Mouse (Mus musculus): Measurements from ENCODE around the gene Trmt5.

The Trmt5 gene

DNA sequence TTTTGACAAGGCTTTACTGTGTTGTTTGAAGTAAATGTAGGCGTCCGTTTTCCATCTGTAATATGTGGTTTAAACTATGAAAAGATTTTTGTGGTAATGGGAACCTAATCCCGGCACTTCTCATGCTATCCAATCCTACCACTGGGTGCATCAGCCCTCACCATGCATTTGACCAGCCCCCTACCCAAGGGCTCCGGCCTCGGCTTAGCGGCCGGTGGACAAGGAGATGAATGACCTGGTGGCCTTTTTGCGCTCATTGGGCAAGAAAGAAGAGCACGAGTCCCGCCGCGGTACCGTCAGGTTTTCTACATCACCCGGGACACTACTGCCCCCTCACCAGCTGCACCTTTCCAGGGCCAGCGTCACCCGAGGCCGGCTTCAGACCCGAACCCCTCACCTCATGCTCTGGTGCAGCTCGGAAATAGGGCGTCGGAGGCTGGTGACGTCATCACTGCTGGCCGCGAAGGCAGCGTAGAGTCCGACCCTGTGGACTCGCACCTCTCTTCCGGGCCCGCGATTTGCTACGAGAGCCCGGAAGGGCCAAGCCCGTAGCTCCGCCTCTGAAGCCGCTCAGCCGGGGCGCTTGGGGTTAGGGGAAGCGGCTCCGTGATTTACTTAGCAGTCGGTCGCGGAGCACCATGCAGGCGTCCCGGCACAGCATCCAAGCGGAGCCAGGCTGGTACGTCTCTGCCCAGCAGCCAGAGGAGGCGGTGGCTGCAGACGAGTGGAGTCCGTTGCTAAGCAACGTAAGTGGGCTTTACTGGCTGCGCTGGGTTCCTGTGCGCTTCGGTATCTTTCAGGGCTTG lies at the start of gene Trmt5, which contains the start of gene Slc38a6:
Trmt5 (minus strand) TSS at position 424 of the 806 bp plus-strand sequence.
Slc38a6 (plus strand) TSS at position 493 of the 806 bp plus-strand sequence.
- peak; percentile 91 for DNase-seq (ENCODE audit: low read depth, low spot score)

DNA sequence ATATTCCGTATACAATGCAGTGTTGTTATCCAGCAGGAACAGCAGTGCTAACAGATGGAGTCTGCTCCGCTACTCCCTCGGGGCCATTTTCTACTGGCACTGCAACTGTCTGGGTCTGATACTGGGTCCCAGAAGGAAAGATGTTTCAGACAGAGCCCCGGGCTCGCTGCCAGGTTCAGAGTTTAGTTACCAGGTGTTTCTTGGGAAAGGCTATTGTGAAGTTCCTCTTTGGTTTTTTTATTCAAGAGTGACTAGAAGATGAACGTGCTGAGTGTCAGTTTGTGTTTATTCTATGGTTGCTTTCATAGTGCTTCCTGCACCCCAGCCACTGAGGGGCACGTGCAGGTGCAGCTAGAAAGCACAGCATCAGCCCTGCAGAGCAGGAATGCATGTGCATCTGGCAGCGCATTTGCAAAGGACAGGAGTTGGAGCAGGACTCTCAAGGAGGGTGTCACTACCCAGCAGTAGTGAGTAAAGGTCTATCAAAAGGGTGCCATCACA lies 47.6 kb upstream of the Trmt5 start:
- DNase-seq (ENCODE audit: low read depth, low spot score), result no peak

DNA sequence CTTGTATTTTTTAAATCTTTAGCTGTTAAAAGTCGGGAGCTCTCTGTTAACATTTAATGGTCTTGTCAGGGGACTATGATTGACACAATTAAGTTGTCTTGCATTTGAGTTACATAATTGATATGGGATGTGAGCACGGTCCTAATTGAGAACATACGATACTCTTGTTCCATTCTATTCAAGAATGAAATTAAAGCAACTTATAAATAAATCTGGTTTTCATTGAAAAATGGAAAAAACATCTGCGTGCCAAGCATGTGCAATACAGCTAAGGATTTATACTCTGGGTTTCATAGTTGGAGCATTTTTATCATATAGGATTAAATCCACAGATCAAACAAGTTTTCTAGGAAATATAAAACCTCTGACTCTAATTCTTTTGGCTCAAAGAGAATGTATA lies 46.2 kb upstream of the Trmt5 start:
- no peak for DNase-seq (ENCODE audit: low read depth, low spot score)

DNA sequence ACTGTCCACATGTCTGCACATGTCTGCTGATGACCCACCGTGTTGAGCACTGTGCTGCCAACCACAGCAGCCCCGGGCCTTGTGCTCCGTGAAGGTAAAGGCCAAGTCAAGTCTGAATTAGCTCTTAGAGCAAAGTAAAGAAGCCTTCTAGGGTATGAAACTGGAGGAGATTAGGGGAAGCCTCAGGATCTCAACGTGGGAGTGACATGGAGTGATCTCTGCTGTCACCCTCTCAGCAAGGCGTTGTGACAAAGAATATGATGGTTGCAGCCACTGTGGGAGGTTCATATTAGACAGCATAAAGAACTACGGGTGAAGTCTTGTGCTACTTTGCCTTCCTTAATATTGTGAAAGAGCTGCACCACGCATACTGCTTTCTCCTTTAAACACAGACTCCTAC lies 43.7 kb upstream of the Trmt5 start:
- DNase-seq (ENCODE audit: low read depth, low spot score), result no peak

DNA sequence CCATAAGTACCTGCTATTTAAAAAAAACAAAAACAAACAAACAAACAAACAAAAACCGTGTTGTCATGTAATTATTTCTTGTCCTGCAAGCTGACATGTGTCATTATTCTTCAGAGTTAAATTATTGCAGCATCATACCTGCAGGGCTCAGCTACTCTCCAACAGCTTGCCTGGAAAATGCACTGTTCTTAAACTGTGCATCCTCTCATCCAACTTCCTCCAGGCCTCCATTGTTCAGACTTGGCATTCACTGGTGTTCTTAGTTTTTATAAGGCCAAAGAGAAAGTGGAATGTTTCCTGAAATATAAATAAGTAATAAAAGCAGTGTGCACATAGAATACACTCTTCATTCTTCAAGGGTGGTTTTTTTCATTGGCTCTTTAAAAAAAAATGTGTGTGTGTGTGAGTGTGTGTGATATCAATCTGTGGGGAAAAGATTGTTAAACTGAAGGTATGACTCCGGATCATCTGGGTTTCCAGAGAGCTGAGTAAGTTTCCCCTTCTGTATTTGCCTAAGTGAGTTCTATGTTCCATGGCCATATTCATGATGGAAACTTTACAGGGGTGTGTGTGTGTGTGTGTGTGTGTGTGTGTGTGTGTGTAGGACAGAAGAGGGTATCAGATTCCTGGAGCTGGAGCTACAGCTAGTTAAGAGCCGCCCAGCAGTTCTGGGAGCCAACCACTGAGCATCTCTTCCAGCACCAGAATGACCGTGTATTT lies 42.1 kb upstream of the Trmt5 start:
- DNase-seq (ENCODE audit: low read depth, low spot score), result no peak

DNA sequence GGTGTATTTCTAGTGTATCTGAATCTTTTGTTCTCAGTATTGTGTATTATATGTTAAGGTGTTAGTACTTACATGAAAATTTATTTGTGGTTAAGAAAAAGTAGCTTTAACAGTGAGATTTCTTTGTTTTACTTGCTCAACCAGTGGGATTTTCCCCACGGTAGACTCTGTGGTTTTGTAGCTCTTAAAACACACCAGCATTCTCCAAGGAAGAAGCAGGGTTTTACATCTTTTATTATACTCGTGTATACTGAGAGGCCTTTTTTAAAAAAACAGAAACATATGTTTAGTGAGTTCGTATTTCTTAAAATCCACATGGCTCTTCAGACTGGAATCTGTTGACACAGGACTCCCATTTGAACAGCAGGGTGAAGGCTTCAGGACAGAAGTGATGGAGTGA lies 40.9 kb upstream of the Trmt5 start:
- no peak for DNase-seq (ENCODE audit: low read depth, low spot score)

DNA sequence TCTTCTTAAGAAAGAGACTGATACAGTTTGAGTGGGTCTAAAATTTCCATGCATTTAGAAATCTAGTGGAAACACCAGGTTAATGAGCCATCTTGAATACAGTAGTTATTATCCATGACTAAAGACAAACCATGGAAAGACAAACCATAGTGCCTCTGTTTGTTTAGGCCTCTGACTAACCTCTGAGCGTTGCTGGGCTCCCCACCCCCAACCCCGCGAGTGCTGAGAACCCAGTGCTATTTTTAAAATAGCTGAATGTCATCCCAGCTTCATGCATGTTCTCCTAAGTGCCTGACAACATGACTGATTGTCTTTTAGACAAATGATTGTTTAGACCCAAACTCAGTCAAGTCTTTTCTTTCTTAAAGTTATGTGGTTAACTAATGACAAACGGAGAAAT lies 39.1 kb upstream of the Trmt5 start:
- DNase-seq (ENCODE audit: low read depth, low spot score), result no peak

DNA sequence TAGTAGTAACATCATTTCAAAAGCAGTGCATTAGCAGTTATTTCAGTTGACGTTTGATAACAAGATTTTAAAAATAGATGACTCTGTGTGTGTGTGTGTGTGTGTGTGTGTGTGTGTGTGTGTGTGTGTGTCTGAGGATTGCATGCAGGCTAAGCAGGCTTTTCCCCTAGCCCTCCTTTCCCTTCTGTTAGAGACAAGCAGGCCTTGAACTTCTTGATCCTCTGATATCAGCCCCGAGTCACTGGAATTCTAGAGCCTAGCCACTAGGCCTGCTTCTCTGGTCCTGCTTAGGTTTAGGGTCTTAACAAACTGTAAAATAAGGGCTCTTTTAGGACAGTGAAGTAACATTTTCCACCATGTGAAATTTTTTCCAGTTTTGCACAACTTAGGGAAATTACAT lies 38.7 kb upstream of the Trmt5 start:
- no peak for DNase-seq (ENCODE audit: low read depth, low spot score)

DNA sequence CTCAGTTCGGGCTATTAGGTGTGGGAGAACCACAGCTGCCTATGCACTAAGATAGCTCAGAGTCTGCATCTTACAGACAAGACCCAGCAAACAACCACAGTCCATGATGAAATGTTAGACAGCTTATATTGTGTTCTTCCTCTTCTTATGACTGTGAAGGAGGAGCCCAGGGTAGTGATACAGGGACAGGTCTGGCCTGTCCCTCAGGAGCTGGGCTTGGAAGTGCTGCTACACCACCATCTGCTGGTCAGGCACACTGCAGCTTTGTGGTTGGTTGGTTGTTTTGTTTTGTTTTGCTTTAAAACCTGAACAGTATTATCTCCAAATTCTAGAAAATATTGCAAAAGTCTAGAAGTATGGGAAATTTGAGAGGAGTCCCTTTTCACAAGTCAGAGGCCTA lies 38.2 kb upstream of the Trmt5 start:
- DNase-seq (ENCODE audit: low read depth, low spot score), result no peak

DNA sequence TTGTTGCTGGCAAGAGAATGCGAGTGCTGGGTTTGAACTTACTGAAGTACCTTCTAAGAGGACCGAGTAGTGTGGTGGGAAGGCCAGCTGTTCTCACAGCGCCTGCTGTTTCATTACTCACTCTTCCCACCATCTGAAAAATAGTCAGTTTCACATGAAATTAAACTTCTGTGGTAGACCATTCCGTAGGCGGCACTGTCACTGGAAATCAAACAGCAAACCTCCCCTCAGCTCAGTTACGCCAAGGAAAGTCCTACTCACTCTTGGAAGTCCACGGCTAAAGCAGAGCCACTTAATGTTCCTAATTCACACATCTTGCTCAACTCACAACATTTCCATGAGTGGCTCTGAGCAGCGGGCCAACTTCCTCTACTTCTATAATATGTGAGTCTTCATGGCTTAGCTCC lies 37.7 kb upstream of the Trmt5 start:
- DNase-seq (ENCODE audit: low read depth, low spot score), result peak; percentile 58

DNA sequence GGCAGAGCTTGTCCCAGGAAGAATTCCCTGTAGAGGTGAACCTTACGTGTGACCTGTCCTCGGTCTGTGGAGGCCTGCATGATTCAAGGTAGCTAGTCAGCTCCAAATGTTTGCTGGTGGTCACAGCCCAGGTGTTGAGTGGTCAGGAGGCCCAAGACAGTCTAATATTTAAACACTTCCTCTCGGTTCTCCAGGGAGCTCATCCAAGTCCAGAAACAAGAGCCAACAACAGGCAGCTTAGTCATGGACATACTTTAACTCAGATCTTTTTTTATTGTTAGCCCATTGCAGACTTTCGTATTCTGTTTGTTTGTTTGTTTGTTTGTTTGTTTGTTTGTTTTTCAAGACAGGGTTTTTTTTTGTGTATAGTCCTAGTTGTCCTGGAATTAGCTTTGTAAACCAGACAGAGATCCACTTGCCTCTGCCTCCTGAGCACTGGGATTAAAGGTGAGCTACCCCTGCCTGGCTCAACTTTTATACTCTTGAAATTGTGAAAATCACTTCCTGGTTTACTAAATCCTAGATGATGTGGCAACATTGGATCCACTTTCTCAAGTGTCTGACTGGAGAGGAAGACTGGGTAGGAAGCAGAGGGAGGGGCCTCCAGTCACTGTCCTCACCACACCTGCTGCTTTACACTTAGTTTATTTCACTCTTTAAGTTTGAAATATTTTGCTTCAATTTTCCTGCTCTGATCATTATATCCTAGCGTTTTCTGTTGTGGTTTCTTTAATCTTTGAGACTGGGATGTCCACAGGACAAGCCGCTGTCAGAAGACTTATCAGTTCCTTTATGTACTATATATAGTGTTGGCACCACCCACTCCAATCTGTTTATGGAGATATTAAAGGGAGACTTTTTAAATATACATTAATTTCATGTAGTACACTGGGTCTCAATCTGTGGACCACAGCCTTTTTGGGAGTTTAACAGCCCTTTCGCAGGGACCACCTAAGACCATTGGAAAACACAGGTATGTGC lies 31.5 kb upstream of the Trmt5 start:
- no peak for DNase-seq (ENCODE audit: low read depth, low spot score)

DNA sequence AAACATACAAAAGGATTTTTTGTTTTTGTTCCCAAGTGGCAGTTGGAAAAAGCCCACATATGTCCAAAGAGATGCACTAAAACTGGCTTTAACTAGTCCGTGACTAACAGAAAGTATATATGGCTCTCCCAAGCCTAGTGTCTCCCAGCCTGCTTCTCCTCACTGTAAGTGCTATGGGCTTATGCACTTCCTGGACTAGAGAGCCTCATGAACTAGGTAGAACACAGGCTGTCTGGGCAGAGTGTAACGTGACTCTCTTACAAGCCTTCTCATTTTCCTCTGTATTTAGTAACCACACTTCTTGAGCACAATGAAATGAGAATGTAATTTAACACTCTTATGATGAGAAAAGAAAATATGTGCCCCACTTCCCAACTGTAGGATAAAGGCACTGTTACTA lies 22.2 kb upstream of the Trmt5 start:
- no peak for DNase-seq (ENCODE audit: low read depth, low spot score)

DNA sequence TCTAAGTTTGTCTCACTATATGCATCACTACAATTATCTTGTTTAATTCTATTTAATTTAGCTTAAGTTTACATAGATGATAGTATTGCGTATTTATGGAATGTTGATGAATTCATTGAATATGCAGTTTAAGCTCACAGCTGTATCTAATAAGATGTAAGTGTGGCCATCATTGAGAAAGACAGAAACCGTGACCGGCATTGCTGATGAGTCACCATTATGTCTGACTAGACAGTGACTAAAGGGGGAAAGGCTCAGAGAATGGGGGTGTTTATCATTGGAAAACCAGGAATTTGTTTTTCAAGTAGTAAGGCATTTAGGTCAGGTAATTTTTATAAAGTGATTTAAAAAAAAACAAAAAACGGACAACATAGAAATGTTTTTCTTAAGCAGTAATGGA lies 21.2 kb upstream of the Trmt5 start:
- no peak for DNase-seq (ENCODE audit: low read depth, low spot score)

DNA sequence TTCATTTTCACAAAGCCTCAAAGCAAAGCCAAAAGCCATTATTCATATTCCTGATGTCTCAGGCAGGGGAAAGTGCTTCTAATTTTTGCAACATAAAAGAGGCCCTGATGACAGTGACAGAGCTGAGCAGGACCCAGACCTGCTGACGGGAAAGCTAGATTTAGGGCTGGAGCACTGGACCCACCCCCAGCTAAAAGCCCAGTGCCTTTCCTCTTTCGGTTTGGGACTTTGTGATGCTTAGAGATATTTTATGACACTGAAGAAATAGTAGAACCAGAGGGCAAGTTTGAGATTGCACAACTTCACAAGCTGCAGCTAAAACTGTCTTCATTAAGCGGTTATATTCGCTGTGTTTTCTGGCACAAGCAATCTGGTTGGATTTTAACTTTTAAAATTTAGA lies 18.1 kb upstream of the Trmt5 start:
- no peak for DNase-seq (ENCODE audit: low read depth, low spot score)

DNA sequence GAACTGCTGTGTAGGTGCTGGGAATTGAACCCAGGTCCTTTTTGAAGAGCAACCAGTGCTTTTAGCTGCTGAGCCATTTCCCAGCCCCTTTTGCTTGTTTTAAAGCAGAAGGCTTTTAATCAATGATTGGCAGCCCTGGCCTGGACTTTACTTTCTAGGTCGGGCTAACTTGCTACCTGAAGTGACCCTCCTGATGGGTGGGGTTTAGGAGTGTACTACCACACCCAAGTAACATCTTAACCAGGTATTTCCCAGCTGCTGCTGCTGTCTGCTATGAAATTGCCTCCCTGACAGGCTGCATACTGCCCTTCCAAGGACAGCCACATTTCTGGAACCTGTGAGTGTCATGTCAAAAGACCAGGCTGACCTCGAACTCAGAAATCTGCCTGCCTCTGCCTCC lies 14.0 kb upstream of the Trmt5 start:
- DNase-seq (ENCODE audit: low read depth, low spot score), result no peak

DNA sequence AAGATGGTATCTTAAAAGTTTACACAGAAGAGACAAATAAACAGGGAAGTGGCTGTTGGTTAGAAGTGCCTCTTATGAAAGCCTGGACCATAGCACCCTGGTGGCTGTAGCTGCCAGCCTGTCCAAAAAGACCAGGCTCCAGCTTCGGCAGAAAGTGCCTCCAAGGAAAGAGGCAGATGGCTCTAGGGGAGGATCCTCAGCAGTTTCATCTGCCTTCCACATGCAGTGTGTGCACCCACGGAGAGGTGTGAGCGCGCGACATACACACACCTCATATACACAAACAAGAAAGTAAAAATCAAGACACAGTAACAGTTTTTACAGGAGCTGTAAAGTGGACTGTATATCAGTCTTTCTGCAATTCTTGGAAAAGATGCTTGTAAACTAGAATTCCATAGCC lies 12.1 kb upstream of the Trmt5 start:
- no peak for DNase-seq (ENCODE audit: low read depth, low spot score)

DNA sequence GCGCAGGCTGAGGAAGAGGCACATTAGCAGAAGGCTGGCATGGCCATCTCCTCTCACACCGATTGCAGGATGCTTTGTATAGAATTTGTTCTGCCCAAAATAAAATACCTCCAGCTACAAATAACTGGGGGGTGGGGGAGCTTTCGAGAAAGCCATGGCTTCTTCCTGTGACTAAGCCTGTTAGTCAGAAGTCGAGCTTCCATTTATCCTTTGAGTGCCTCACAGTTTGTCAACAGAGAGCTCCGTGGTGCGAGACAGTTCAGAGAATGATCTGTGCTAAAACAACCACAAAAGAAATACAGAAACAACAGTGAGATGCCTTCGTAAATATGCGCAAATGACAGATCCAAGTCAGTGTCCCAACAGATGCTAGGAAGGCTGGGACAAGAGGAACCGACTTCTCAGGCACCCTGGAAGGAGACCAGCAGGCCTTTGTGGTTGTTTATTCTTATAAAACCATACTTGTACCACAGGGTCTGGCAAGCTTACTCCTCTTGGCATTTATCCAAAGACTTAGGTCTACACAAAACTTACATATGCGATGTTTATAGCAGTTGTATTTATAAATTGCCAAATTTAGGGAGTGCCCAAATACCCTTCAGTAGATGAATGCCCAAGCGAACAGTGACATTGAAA lies 9.1 kb upstream of the Trmt5 start:
- no peak for DNase-seq (ENCODE audit: low read depth, low spot score)

DNA sequence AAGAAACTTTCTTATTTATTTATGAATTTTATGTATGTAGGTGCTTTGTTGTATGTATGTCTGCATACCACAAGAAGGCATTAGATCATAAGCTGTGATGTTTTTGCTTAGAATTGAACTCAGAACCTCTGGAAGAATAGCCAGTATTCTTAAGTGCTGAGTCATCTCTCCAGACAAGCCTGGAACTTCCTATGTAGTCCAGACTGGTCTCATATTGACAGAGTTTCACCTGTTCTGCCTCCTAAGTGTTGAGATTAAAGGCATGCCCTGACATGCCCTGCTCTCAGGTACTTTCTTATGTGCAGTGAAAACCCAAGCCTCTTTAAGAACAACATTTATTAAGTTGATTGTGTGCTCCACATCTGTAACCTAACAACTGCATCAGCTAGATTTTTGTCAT lies 8.4 kb upstream of the Trmt5 start:
- no peak for DNase-seq (ENCODE audit: low read depth, low spot score)

DNA sequence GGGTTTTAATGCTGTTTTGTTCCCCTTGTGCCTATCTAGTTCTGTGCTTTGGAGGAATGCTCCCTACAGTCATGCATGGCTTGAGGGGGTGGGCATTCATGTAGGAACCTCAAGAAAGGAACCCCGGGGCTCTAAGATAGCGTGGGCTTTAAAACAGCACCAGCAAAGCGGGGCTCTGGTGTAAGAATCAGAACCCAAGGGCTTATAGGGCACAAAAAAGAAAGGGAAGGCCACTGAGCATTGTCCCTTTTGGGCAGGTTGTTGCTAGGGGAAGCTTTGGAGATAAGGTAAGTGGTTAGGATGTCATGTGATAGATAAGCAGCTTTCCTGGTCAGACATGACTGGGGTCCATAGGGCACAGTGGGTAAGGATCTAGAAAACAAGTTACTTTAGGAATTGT lies 2.1 kb upstream of the Trmt5 start:
- no peak for DNase-seq (ENCODE audit: low read depth, low spot score)

DNA sequence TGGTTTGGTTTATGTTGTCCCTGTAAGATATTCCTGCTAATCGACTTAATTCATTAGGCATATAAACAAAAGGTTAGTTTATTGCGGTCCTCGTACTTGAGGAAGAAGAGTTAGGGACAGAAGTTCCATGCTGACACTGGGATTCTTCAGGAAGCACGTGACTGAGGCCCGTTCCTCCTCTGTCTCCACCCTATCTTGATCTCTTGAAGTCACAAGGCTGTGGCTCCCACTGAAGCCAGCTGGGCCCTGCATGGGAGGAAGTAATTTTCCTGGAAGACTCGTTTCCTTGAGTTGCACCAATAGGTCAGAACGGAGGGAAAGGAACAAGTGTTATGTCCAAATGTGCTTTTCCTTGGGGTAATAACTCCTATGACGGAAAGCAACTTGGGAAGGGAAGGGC lies 1.1 kb upstream of the Trmt5 start:
- DNase-seq (ENCODE audit: low read depth, low spot score), result no peak

DNA sequence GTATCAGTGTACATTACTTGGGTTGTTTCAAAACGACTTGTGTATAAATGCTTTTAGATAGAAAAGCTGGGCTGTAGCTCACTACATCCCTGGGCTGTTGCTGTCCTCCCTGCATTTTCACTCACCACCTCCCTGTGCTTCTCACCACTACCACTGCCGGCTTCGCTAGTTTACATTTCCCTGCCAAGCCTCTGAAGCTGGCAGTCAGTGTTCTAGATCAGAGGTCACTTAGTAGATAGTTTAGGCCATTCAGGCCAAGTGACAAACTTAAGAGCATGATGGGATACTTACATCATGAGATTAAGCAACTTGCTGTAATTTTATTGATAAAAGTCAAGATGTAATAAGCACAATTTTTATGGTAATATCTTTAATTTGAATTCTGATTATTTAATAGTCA lies 11.6 kb downstream of the Trmt5 start:
- DNase-seq (ENCODE audit: low read depth, low spot score), result no peak

Data from telencephalon, adult 2 months (tissue).